23 mouse cellular contexts compared by ENCODE assay signal in genomic region chr8:109079223-109079622, GRCm38 (mm10).
DNase-seq lines count a peak whose midpoint lies in the region; ATAC-seq lines count a peak whose summit lies in the region.
"Had no signal": no experiment of that assay in that cellular context is flagged by ENCODE, and none has a peak within 500 bp of the region (broad histone marks: within the 10 kb centered on the region; RNA-seq: fewer than 3 reads in every experiment).

No protein-coding gene starts in this region.

- H3K36me3 ChIP-seq in intestine, embryonic 16.5 days (ENCODE audit: control insufficient read depth, insufficient read depth, low read length) = no peaks in the 10 kb centered on the region
- no peaks in the 10 kb centered on the region for H3K36me3 ChIP-seq in intestine, embryonic 15.5 days
- H3K36me3 ChIP-seq in midbrain, embryonic 11.5 days (ENCODE audit: control insufficient read depth, insufficient read depth, low read length) = no peaks in the 10 kb centered on the region
- H3K36me3 ChIP-seq: embryonic facial prominence, embryonic 12.5 days; hindbrain, embryonic 15.5 days; limb, embryonic 13.5 days; liver, embryonic 13.5 days; midbrain, embryonic 15.5 days; neural tube, embryonic 15.5 days had no signal

- peak; percentile 55; the same call in 1 of the 2 replicates for ATAC-seq in intestine, embryonic 16.5 days
- ATAC-seq in intestine, embryonic 15.5 days = no peak
- no peak for ATAC-seq in inflammation-experienced regulatory T-cells, adult 6 months
- no peak for ATAC-seq in midbrain, embryonic 11.5 days (ENCODE audit: low FRiP score)
- ATAC-seq: forebrain, embryonic 14.5 days; midbrain, embryonic 15.5 days had no signal

- H3K4me2 ChIP-seq in intestine, embryonic 16.5 days (ENCODE audit: low read depth, low read length) = no peak overlapping the region
- no peak overlapping the region for H3K4me2 ChIP-seq in intestine, embryonic 15.5 days (replicated peaks)
- H3K4me2 ChIP-seq in midbrain, embryonic 11.5 days = no peak overlapping the region
- H3K4me2 ChIP-seq: embryonic facial prominence, embryonic 12.5 days; hindbrain, embryonic 15.5 days; limb, embryonic 13.5 days; liver, embryonic 13.5 days; midbrain, embryonic 15.5 days; neural tube, embryonic 15.5 days had no signal

- H3K27ac ChIP-seq in intestine, embryonic 16.5 days (ENCODE audit: low read length) = no peak overlapping the region
- H3K27ac ChIP-seq in intestine, embryonic 15.5 days = no peak overlapping the region
- no peak overlapping the region for H3K27ac ChIP-seq in midbrain, embryonic 11.5 days (ENCODE audit: low read depth, low read length)
- H3K27ac ChIP-seq: embryonic facial prominence, embryonic 12.5 days; heart, adult 2 months; hindbrain, embryonic 15.5 days; limb, embryonic 13.5 days; liver, embryonic 13.5 days; midbrain, embryonic 15.5 days; neural tube, embryonic 15.5 days had no signal

- 0 out of 2 replicates have a peak, but pooled peaks cover 5% of the 10 kb centered on the region for H3K4me1 ChIP-seq in intestine, embryonic 16.5 days (ENCODE audit: control insufficient read depth, insufficient read depth, low read length)
- peaks cover 2% of the 10 kb centered on the region; the same call in 1 of the 2 replicates for H3K4me1 ChIP-seq in intestine, embryonic 15.5 days (replicated peaks)
- 0 out of 2 replicates have a peak, but pooled peaks cover 2% of the 10 kb centered on the region for H3K4me1 ChIP-seq in midbrain, embryonic 11.5 days (ENCODE audit: control insufficient read depth, insufficient read depth, low read length)
- H3K4me1 ChIP-seq: embryonic facial prominence, embryonic 12.5 days; hindbrain, embryonic 15.5 days; liver, embryonic 13.5 days; midbrain, embryonic 15.5 days; neural tube, embryonic 15.5 days had no signal

- H3K9ac ChIP-seq in intestine, embryonic 16.5 days (ENCODE audit: low read depth, low read length) = no peak overlapping the region
- no peak overlapping the region for H3K9ac ChIP-seq in intestine, embryonic 15.5 days
- H3K9ac ChIP-seq in midbrain, embryonic 11.5 days (ENCODE audit: low read length) = no peak overlapping the region
- H3K9ac ChIP-seq: embryonic facial prominence, embryonic 12.5 days; hindbrain, embryonic 15.5 days; limb, embryonic 13.5 days; liver, embryonic 13.5 days; midbrain, embryonic 15.5 days; neural tube, embryonic 15.5 days had no signal

- WGBS in intestine, embryonic 16.5 days = 52% methylated on average over 6 of the region's 6 CpGs
- 57% methylated on average over 6 of the region's 6 CpGs for WGBS in intestine, embryonic 15.5 days
- 57% methylated on average over 6 of the region's 6 CpGs for WGBS in midbrain, embryonic 11.5 days

- 0 out of 2 replicates have a peak, but pooled peaks cover 3% of the 10 kb centered on the region for H3K9me3 ChIP-seq in intestine, embryonic 16.5 days (ENCODE audit: control insufficient read depth, low read length)
- no peaks in the 10 kb centered on the region for H3K9me3 ChIP-seq in intestine, embryonic 15.5 days
- H3K9me3 ChIP-seq in midbrain, embryonic 11.5 days (ENCODE audit: control insufficient read depth, low read length) = no peaks in the 10 kb centered on the region; the same call in 1 of the 2 replicates
- H3K9me3 ChIP-seq: embryonic facial prominence, embryonic 12.5 days; liver, embryonic 13.5 days had no signal

- peak; percentile 1 for DNase-seq in 416B (ENCODE audit: low read depth)
- peak; percentile 41 for DNase-seq in embryo, embryonic 10 days (ENCODE audit: low spot score)
- DNase-seq in kidney, postnatal 25 days = peak; percentile 20 to 45
- DNase-seq in spleen, postnatal 10 days (ENCODE audit: low spot score in 2 of 2) = no peak
- no peak for DNase-seq in midbrain, embryonic 11.5 days (ENCODE audit: low spot score, missing footprints)
- DNase-seq: B cell, adult 2 months; cerebellum, adult 11-12 months; cerebellum, postnatal 14 days; gastrocnemius, postnatal 14 days; heart, adult 2 months; heart, postnatal 36 days; liver, embryonic 13.5 days; thymus, adult 2 months had no signal

- no peak overlapping the region for H3K4me3 ChIP-seq in intestine, embryonic 16.5 days (ENCODE audit: low read length)
- H3K4me3 ChIP-seq in intestine, embryonic 15.5 days (replicated peaks) = no peak overlapping the region
- no peak overlapping the region for H3K4me3 ChIP-seq in midbrain, embryonic 11.5 days (ENCODE audit: low read depth, low read length)
- H3K4me3 ChIP-seq: embryonic facial prominence, embryonic 12.5 days; erythroblast, embryonic 14.5 days; heart, adult 2 months; hindbrain, embryonic 15.5 days; limb, embryonic 13.5 days; liver, embryonic 13.5 days; midbrain, embryonic 15.5 days; neural tube, embryonic 15.5 days had no signal

- H3K27me3 ChIP-seq in intestine, embryonic 16.5 days (replicated peaks; ENCODE audit: control insufficient read depth, insufficient read depth, low read length) = no peaks in the 10 kb centered on the region
- no peaks in the 10 kb centered on the region for H3K27me3 ChIP-seq in intestine, embryonic 15.5 days (replicated peaks)
- no peaks in the 10 kb centered on the region for H3K27me3 ChIP-seq in midbrain, embryonic 11.5 days (ENCODE audit: control insufficient read depth, insufficient read depth, low read length)
- H3K27me3 ChIP-seq: embryonic facial prominence, embryonic 12.5 days; hindbrain, embryonic 15.5 days; limb, embryonic 13.5 days; liver, embryonic 13.5 days; midbrain, embryonic 15.5 days; neural tube, embryonic 15.5 days had no signal

Comparison
In these comparisons a context has a peak if more than half of its experiments do, and no peak if none do; other contexts are left out.
1. DNase-seq: peak in 416B (single experiment), embryo, embryonic 10 days (single experiment) and kidney, postnatal 25 days (2 of 2); none in spleen, postnatal 10 days (0 of 2) and midbrain, embryonic 11.5 days (single experiment).